Mouse (Mus musculus) bone marrow, adult 2 months (tissue): ENCODE results near the gene Rbm17.

Source experiments
- CTCF ChIP-seq: fragments of 200-500 bp; IDR thresholded peaks from 2 replicates; pipeline ENCODE4 v1.5.1; 2011; ENCODE audit warnings: low read length, control low read depth; ENCODE audit not compliant: control insufficient read depth, insufficient read depth
- POLR2A ChIP-seq: fragments of 200-500 bp; IDR thresholded peaks from 2 replicates; pipeline ENCODE4 v1.6.1; 2011; ENCODE audit warnings: low read depth, mild to moderate bottlenecking, control low read depth, low read length, borderline replicate concordance; ENCODE audit not compliant: control insufficient read depth

DNA sequence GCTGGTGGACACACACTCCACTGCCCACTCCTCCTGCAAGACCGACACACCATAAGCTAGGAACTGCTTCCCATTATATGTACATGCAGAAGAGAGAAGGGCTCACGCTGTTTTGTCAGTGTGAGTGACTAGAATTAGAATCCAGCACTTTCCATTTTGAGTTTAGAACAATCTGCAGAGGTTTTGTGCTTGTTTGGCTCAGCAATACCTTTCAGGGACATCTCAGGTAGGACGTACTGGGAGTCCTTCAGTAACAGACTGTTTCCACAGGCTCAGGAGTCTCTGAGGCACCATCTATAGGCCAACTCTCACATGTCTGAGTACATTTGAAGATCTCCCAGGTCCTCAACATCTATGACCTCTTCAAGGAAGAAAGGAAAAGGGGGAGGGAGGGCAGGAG is 48.2 kb upstream of the Rbm17 start:
- TF ChIP-seq POLR2A (no peak), CTCF (no peak)
